Mouse (Mus musculus) retina, adult 2 months (tissue): ENCODE results near the gene Calr3.
A peak's percentile ranks its signal among the peaks of the same experiment; 100 is the strongest.

Experiments used
- DNase-seq: peaks from one replicate; pipeline ENCODE4 v3.0.0-alpha.2; 2012; ENCODE audit warnings: low read depth, low spot score

Gene Calr3

GRCm38 (mm10) chr8:72443338-72443993 is at the start of gene Calr3, which contains the start of gene 1700030K09Rik:
Calr3 (minus strand) TSS chr8:72443870.
1700030K09Rik (plus strand) TSS chr8:72443880.
- DNase-seq = peak; percentile 94

DNA sequence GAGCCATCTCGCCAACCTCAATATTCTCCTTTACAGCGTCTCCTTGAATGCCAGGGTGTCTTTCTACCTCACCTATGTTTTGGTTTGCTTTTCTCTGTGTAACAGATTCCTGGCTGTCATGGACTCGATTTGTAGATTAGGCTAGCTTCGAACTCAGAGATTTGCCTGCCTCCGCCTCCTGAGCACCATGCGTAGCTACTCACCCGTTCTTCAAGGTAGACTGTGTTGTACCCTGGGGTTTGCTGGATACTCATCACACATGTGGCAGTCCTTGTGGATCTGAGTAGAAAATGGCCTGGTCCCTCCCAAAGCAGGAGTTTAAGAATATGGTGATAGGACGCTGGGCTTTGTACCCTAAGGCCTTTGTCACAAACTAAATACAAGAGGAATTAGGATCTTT is 49.7 kb upstream of the Calr3 start:
- no peak for DNase-seq

GRCm38 (mm10) chr8:72492622-72493081 is 49.0 kb upstream of the Calr3 start:
- DNase-seq = peak; percentile 99

DNA sequence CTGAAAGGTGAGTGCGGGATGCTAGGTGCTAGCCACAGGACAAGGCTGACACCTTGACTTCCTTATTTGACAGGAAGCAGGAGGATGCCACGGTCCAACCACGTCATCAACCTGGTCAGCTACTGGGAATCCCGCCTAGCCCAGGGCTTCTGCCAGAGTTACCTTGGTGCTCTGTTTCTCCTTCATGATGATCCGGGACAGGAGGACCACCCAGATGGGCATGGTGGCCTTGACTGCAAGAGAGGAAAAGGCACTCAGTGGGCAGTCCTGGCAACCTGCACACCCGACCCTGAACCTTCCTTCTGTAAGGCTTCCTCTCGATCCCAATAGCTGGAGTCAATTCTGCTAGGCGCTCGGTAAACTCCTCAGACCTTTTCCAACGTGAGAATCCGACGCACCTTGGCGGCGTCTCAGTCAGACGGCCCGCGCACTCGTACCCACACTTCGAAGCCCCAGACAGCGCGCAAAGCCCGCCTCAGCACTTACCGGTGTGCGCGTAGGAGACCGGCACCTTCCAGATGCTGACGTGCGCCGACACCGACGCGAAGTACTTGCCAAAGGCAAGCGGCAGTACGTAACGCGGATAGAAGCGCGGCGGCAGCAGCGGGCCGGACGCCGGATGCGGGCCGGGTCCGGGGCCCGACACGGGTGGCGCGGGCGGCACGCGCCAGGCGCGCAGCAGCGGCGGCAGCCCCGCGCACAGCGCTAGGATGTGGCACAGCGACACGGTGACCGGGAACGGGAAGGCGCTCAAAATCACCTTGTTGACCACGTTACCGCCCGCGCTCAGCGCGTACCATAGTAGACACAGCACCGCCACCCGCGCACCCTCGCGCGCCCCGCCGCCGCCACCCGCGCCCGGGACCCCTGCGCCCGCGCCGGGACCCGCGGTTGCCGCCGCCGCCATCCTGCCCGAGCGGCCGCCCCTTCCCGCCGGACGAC is 48.3 kb upstream of the Calr3 start, which contains the start of gene Slc35e1:
Gene Slc35e1, minus strand, starts transcription at position 935 of the 942 bp plus-strand sequence.
- no peak for DNase-seq

GRCm38 (mm10) chr8:72491017-72491416 is 47.3 kb upstream of the Calr3 start:
- DNase-seq = no peak

DNA sequence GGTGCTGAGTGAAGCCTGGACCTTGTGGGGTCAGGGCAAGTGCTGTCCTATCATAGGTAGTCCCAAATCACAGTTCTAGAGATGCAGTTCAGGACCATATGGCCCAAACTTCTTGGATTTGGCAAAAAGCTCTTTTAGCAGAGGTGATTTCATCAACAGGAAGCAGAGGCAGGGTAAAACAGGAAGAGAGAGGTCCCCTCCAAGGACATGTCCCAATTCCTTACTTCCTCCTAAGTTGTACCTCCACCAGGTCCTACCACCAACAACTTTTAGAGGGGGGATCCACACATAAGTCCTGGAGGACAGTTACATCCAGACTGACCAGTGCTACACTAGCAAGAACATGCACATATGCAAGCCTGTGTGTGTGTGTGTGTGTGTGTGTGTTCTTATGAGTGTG is 43.3 kb upstream of the Calr3 start:
- DNase-seq = no peak

GRCm38 (mm10) chr8:72485456-72486199 is 42.0 kb upstream of the Calr3 start:
- no peak for DNase-seq

DNA sequence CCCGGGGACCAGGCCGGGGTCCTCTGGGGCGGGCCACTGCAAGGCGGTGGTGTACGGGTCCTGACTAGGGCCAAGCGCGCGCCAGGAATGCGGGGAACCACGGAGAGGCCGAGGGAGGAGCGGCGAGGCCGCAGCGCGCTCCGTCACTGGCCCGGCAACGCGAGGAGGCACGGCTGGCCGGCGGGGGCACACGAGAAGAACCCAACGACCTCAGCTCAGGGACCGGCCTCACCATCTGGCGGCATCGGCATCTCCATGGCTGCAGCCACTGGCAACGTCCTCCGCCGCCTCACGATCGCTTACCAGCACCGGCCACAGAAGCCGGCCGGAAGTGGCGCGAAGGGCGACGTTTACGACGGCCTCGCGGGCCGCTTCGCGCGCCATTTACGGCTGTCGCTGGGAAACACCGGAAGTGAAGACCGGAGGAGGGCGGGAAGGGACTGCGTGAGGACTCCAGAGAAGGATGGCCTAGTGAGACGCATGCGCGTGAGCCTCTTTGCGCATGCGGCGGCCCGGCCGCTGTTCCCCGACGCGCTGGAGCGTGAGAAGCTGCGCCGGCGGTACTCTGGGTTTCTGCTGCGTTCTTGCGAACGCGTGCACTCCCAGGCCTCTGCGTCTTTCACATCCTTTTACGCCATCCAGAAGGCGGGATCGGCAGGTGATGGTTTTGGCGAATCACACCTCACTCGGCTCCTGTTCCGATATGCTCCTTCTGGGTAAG is 31.3 kb upstream of the Calr3 start, which contains the start of gene Cherp:
Gene Cherp, minus strand, starts transcription at position 401 of the 721 bp plus-strand sequence.
- peak; percentile 94 for DNase-seq

- DNase-seq = no peak
Measured at GRCm38 (mm10) chr8:72470684-72471083, 27.0 kb upstream of the Calr3 start.

DNA sequence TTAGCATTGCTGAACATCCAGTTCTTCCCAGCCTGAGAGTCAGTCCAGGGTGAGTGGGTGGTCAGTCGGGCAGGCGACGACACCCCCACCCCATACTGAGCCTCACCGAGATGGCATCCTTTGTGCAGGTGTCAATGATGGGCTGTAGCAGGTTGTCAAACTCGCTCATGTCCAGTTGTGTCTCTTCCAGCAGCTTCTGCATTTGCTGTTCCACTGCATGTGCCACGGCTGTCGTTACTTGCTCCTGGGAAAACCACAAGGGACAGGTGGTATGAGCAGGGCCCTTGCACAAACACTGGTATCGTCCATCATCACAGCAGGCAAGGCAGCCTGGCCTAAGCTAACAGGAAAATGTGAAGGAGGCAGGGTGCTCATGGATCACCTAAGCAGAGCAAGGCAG is 26.3 kb upstream of the Calr3 start:
- DNase-seq = no peak

DNA sequence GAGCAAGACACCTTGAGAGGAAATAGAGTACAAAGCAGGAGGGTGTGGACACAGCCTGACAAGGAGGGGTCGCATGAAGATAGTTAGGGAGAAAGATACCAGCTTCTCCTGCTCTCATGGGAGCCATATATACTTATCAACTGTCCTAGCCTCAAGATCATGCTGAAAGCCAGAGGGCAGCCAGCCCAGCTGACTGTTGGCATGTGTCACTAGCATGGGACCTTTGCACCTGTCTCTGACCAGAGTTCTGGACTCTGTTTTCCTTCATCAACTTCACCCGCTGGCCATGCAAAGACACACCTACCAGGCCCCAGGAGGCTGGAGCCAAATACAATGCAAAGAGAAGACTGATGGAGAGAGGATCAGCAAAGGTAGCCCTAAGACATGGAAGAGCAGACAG is 25.6 kb upstream of the Calr3 start:
- DNase-seq = no peak

GRCm38 (mm10) chr8:72464211-72464610 is 20.5 kb upstream of the Calr3 start:
- DNase-seq = no peak

GRCm38 (mm10) chr8:72459881-72460533 is 16.3 kb upstream of the Calr3 start:
- no peak for DNase-seq

DNA sequence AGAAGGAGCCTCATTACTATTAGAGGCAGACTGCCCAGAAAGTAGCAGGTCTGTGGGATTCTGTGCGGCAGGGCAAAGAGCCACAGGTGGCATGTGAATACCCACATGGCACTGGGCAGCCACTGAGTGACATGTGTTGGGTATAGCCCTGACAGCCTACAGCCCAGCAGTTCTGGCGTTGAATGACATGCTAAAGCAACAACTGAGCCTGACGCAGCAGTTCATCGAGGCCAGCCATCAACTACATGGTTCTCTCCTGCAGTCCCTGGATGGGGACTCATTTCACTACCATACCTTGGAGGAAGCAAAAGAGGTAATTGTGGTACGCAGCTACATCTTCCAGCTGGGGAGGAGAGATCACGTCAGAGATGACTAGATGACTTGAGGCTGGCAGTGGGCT is 14.8 kb upstream of the Calr3 start:
- no peak for DNase-seq

- DNase-seq = no peak
Measured at GRCm38 (mm10) chr8:72457806-72458205, 14.1 kb upstream of the Calr3 start.

GRCm38 (mm10) chr8:72455317-72455716 is 11.6 kb upstream of the Calr3 start:
- DNase-seq = no peak

DNA sequence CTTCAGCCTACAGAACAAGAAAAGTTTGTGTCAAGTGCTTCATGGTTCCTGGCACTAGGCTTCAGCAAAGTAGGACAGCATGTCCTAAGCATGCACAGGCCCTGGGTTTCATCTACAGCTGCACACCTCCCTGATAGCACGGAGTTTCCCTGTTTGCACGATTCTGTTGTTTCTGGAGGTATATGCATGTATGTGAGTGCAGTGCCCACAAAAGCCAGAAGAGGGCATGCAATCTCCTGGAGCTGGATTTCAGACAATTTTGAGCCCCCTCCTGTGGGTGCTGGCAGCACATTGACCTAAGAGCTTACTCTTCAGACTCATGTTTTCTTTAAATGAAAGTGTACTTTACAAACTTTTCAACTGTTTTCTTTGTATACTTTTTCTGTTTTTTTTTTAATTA is 10.2 kb upstream of the Calr3 start:
- no peak for DNase-seq

DNA sequence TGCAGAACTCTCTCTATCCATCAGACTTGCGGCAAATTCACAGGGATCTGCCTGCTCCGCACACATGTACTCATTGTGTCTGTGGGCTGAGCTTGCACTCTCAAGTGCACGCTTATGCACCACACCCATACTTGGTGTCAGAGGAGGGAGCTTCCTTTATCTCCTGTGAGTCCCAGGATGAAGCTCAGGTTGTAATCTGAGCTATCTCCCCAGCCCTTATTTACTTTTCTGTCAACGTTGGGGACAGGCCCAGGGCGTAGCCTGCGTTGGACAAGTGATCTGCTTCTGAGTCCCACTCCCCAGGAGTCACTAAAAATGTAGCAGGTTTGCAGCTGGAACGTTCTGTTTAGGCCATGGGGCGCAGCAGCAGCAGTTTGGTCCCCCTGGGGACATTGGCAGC is 7.8 kb upstream of the Calr3 start:
- DNase-seq = no peak

DNA sequence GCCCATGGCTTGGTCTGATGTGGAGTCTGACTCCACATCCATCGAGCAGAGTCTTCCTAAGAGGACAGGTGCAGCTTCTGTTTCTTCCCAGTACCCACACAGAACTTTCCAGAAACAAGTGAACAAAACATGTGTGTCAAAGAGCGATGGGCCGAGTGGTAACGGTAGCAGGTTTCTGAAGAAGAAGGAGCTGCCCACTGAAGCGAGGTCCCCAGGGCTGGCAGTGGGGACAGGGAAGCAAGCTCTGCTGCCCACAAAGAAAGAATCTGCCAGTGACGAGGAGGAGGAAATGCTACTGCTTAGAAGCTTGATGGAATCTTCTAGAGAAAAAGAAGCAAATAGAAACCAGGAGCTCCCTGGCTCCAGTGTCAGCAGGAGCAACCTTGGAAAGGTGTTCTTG is 1.4 kb upstream of the Calr3 start:
- DNase-seq = no peak

- DNase-seq = no peak
Measured at GRCm38 (mm10) chr8:72443994-72444350, 302 bp upstream of the Calr3 start.
